Mouse (Mus musculus): Measurements from ENCODE around the gene Ugt1a2.

- TF ChIP-seq CTCF (IDR thresholded peaks at IDR 0.05; ENCODE audit: extremely low read depth, insufficient read length, insufficient replicate concordance, low read depth, low read length) (no peak), POLR2A (IDR thresholded peaks at IDR 0.05; ENCODE audit: low read depth, low read length) (no peak)
These were observed 59.2 kb downstream of the Ugt1a2 start for GRCm38 (mm10) chr1:88259643-88260024.
